Mouse (Mus musculus) central nervous system, embryonic 14 days (tissue): ENCODE results near the gene Ube2k. TPM values are rescaled to one million over a fixed set of nuclear protein-coding genes. Genes with fewer than 3 reads are reported as not detected.

Experiments
- polyA plus RNA-seq: library from polyadenylated mRNA; depleted of rRNA; stranded (reverse); fragments of >200 nt; gene quantifications from 2 replicates; pipeline ENCODE4 v1.2.3, GENCODE M21; 2012; rRNA removed

Ube2k gene
- 127 and 130 TPM in 2 replicates for polyA plus RNA-seq

GRCm38 (mm10) chr5:65536751-65537419 is at the start of gene Ube2k, which contains the start of gene Smim14:
Gene Ube2k, plus strand, starts transcription at chr5:65537233.
Gene Smim14, minus strand, starts transcription at chr5:65537184.

DNA sequence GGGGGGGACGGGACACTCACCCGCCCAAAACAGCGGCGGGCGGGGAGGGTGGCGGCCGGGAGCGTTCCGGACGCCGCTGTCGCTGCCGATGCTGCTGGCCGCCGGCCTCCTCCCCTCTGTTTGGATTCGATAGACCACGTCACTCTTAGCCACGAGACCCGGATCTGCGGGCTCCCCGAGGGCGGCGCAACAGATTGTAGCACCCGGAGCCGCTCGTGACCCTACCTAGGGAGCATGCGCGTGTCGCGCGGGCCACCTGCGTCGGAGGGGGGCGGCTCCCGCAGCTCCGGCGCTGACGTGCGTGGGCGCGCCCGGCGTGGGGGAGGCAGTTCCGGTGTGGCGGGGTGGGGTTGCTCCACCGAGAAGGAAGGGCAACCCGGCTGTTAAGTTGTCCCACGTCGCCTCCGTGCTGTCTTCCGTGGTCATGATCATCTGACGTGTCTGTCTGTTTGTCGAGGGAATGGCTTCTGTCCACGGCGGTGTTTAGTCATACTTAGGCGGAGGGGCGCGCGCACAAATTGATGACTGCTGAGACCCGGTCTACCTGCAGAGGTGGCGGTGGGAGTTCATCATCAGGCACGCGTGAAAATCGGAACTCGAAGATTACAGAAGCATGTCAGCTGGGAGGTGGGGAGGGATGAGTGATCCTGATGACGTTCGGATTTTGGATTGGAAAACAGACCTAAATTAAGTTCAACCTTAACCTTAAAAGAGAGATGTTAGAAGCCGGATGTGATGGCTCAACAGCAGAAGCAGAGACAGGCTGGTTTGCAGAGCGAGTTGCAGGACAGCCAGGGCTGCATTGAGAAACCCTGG is 44.1 kb upstream of the Ube2k start, which contains the start of gene Gm43552:
Gene Gm43552 (minus strand): TSS at position 118 of the 816 bp plus-strand sequence.

Other genes with a start within 250 kb of the Ube2k start
- gene Rfc1, start 201.6 kb upstream of the Ube2k start, polyA plus RNA-seq, result 23.6 and 26.8 TPM in 2 replicates
- 0.08 and 0.14 TPM in 2 replicates for gene Klb, start 188.9 kb upstream of the Ube2k start, polyA plus RNA-seq
- gene Rpl9, start 145.8 kb upstream of the Ube2k start, polyA plus RNA-seq, result 718 and 807 TPM in 2 replicates
- 39.8 and 42.7 TPM in 2 replicates for gene Lias, start 145.7 kb upstream of the Ube2k start, polyA plus RNA-seq
- 48.1 and 56.7 TPM in 2 replicates for gene Ugdh, start 101.3 kb upstream of the Ube2k start, polyA plus RNA-seq
- 0.72 TPM in 1 of 2 replicates, not detected in the other for gene Gm43552, start 44.4 kb upstream of the Ube2k start, polyA plus RNA-seq
- gene Smim14, start within 50 bp of the Ube2k start, polyA plus RNA-seq, result 89.2 and 90.6 TPM in 2 replicates
- gene Pds5a, start 161.0 kb downstream of the Ube2k start, polyA plus RNA-seq, result 80.3 and 93.2 TPM in 2 replicates
- gene N4bp2, start 226.3 kb downstream of the Ube2k start, polyA plus RNA-seq, result 27.9 and 28.5 TPM in 2 replicates